Mouse (Mus musculus) kidney, adult 2 months (tissue): ENCODE results near the gene Cyp4f15. TPM values are rescaled to one million over a fixed set of nuclear protein-coding genes. Genes with fewer than 3 reads are reported as not detected.
"Not testable (repeated sequence)": the region's sequence is repeated elsewhere in the genome, so short reads cannot be mapped to it uniquely, and the experiment has no call there.

Experiments used
- DNase-seq: peaks from one replicate; pipeline ENCODE4 v3.0.0; 2021
- H3K27ac ChIP-seq: fragments of 200-500 bp; 2 replicates; pipeline ENCODE4 v1.5.1; 2012; ENCODE audit warnings: low read depth, low read length, control low read depth, inconsistent platforms; ENCODE audit not compliant: insufficient read depth
- H3K27me3 ChIP-seq: fragments of 200-500 bp; replicated peaks from 2 replicates; pipeline ENCODE4 v1.6.1; 2012; ENCODE audit warnings: mild to moderate bottlenecking, moderate library complexity, low read length, inconsistent platforms; ENCODE audit not compliant: control insufficient read depth, insufficient read depth
- H3K36me3 ChIP-seq: fragments of 200-500 bp; 2 replicates; pipeline ENCODE4 v1.6.1; 2012; ENCODE audit warnings: mild to moderate bottlenecking, moderate library complexity, low read length, inconsistent platforms; ENCODE audit not compliant: control insufficient read depth, insufficient read depth
- H3K4me1 ChIP-seq: fragments of 200-500 bp; 2 replicates; pipeline ENCODE4 v1.6.1; 2011; ENCODE audit warnings: low read length; ENCODE audit not compliant: control insufficient read depth, insufficient read depth
- H3K4me3 ChIP-seq: fragments of 200-500 bp; 2 replicates; pipeline ENCODE4 v1.5.1; 2011; ENCODE audit warnings: mild to moderate bottlenecking, low read depth, low read length, control low read depth; ENCODE audit not compliant: insufficient read depth
- CTCF ChIP-seq: fragments of 200-500 bp; conservative IDR thresholded peaks from 2 replicates; pipeline ENCODE4 v1.5.1; 2011; ENCODE audit warnings: low read depth, mild to moderate bottlenecking, control low read depth, low read length, moderate library complexity, mixed read lengths; ENCODE audit not compliant: insufficient read depth, insufficient read length
- POLR2A ChIP-seq: fragments of 200-500 bp; IDR thresholded peaks from one replicate; pipeline ENCODE4 v1.6.1; 2011; ENCODE audit warnings: low read depth, low read length, control low read depth
- WGBS: fragments of 180-500 bp; shearing (Covaris S2); methylation state at CpG from one replicate; pipeline ENCODE4 v1.1.7; 2018; 5-methylcytosine and 5-hydroxymethylcytosine counted together
- polyA plus RNA-seq: library from polyadenylated mRNA; depleted of rRNA; stranded (reverse); fragments of >200 nt; gene quantifications from 2 replicates; pipeline ENCODE4 v1.2.3, GENCODE M21; 2012

Gene Cyp4f15
- polyA plus RNA-seq, 1 experiment = 0.11 TPM

DNA sequence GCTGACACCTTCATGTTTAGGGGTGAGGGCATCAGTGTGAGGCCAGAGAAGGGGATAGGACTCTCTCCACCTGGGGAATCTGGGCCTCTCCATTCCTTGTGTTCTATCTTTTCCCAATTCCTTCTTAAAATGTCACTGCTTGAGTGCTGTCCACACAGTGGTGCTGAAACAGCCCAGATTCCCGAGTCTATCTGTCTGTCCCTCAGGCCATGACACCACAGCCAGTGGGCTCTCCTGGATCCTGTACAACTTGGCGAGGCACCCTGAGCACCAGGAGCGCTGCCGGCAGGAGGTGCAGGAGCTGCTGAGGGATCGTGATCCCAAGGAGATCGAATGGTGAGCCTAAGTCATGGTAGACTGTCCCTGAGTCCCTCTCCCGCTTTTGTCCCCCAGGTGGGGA lies 11.5 kb upstream of the Cyp4f15 start:
- Histone ChIP-seq H3K4me1 (no peaks in the 10 kb centered on the region), H3K4me3 (no peak overlapping the region), H3K27me3 (no peaks in the 10 kb centered on the region; the same call in 1 of the 2 replicates), H3K27ac (no peak overlapping the region), H3K36me3 (no peaks in the 10 kb centered on the region)
- 58% methylated on average over 7 of the region's 7 CpGs for WGBS
- TF ChIP-seq CTCF (no peak), POLR2A (no peak)
- DNase-seq = no peak

DNA sequence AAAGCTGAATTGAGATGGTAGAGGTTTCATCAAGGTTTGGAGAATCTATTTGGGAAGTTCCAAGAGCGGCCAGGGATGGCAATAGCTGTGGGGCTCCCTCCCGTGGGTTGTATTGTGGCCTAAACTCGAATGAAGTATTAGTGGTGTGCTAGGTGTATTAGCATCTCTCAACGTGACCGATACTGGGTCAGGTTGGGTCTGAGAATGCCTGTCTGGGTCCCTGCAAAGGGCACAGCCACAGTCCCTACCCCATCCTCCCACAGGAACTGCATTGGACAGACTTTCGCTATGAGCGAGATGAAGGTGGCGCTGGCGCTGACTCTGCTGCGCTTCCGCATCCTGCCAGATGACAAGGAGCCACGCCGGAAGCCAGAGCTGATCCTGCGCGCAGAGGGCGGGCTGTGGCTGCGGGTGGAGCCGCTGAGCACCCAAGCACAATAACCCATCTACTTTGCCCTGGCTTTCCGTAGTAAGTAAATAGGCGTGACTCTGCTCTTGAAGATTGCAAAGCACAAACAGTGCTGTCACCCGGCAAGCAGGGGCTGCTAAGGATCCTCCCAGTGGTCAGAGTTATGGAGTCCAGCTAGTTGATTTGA lies 9.3 kb upstream of the Cyp4f15 start:
- no peak for TF ChIP-seq CTCF
- TF ChIP-seq POLR2A = no peak
- DNase-seq = no peak
- no peaks in the 10 kb centered on the region for H3K36me3 ChIP-seq
- no peak overlapping the region for H3K27ac ChIP-seq
- H3K4me1 ChIP-seq = no peaks in the 10 kb centered on the region
- H3K27me3 ChIP-seq = no peaks in the 10 kb centered on the region; the same call in 1 of the 2 replicates
- 43% methylated on average over 21 of the region's 21 CpGs for WGBS
- H3K4me3 ChIP-seq = no peak overlapping the region

DNA sequence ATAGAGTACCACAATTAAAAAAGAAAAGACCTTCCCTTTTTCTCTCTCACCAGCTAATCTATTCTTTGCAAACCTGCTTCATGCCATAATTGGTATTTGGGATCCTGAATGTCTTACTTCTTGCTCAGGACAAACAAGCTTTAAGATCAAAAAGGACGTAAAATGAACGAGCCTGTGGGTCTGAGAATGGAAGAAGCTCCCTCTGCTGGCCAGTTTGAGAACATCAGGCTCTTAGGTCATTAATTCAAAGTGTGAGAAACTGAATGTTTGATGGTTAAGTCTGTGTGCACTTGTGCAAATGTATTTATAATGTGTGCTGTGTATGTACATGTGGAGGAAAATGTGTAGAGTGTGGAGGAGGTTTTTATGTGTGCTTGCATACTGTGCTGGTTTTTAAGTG lies 5.0 kb upstream of the Cyp4f15 start:
- H3K4me1 ChIP-seq = no peaks in the 10 kb centered on the region
- no peak overlapping the region for H3K4me3 ChIP-seq
- no peak overlapping the region for H3K27ac ChIP-seq
- WGBS = 2% methylated on average over 2 of the region's 2 CpGs
- H3K27me3 ChIP-seq = no peaks in the 10 kb centered on the region; the same call in 1 of the 2 replicates
- TF ChIP-seq CTCF (peak; percentile 42; the same call in 1 of the 2 replicates), POLR2A (no peak)
- no peaks in the 10 kb centered on the region for H3K36me3 ChIP-seq
- peak; percentile 46 for DNase-seq

DNA sequence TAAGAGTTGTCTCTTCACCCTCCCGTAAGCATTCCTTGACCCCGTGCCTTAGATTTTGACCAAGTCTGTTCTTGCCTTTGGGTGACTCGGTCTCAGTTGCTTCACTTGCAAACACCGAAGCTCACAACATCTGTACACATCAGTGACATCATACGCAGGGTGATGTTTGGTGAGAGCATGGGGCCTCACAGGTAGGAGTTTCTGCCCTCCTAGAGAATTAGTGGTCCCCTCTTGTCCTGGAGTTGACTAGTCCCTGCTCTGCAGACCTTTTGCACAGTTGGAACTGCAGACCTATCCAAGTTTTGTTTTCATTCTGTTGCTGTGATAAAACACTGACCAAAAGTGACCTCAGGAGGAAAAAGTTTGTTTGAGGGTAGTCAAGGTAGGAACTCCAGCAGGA lies 1.3 kb downstream of the Cyp4f15 start:
- no peak overlapping the region for H3K4me3 ChIP-seq
- no peaks in the 10 kb centered on the region for H3K4me1 ChIP-seq
- H3K27ac ChIP-seq = no peak overlapping the region
- 92% methylated on average over 5 of the region's 5 CpGs for WGBS
- no peak for TF ChIP-seq POLR2A
- no peak for TF ChIP-seq CTCF
- no peak for DNase-seq
- H3K27me3 ChIP-seq = no peaks in the 10 kb centered on the region
- no peaks in the 10 kb centered on the region for H3K36me3 ChIP-seq

DNA sequence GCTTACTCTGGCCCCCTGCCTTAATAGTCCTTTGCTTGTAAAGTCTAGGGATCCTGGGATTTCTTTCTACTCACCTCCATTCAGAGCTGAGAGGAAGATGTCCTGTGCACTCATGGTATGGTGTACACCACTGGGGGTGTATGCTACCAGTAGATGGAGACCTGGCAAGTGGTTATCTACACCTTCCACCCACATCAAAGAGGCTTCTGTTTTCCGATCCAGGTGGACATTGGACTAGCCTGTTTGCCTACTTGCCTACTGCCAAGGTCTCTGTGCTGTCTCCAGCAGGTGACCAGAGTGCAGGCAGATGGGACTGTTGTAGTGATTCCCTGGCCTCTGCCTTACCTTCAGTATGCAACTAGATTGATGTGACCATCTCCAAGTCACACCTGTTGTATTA lies 5.5 kb downstream of the Cyp4f15 start:
- no peaks in the 10 kb centered on the region for H3K4me1 ChIP-seq
- H3K27me3 ChIP-seq = no peaks in the 10 kb centered on the region
- 85% methylated on average over 1 of the region's 1 CpGs for WGBS
- no peak for DNase-seq
- no peak overlapping the region for H3K4me3 ChIP-seq
- no peaks in the 10 kb centered on the region for H3K36me3 ChIP-seq
- no peak for TF ChIP-seq CTCF
- TF ChIP-seq POLR2A = no peak
- H3K27ac ChIP-seq = no peak overlapping the region

DNA sequence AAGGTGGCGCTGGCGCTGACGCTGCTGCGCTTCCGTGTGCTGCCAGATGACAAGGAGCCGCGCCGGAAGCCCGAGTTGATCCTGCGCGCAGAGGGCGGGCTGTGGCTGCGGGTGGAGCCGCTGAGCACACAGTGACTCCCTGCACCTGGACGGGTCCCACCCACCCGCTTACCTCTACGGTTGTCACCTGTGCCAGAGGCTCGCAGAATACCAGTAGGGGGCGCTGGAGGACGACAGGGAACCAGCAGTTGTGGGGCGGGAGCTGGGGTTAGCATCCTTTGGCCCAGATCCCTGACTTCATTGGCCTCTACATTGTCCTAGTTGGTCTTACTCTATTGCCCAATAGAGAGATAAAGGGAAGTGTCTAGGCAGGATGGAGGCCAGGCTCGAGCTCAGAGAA lies 17.4 kb downstream of the Cyp4f15 start:
- Histone ChIP-seq H3K36me3 (no peaks in the 10 kb centered on the region), H3K4me3 (no peak overlapping the region), H3K4me1 (no peaks in the 10 kb centered on the region), H3K27me3 (no peaks in the 10 kb centered on the region), H3K27ac (no peak overlapping the region)
- WGBS = 39% methylated on average over 22 of the region's 22 CpGs
- peak; percentile 59 for DNase-seq
- TF ChIP-seq CTCF (peak; percentile 23; the same call in 1 of the 2 replicates), POLR2A (no peak)

DNA sequence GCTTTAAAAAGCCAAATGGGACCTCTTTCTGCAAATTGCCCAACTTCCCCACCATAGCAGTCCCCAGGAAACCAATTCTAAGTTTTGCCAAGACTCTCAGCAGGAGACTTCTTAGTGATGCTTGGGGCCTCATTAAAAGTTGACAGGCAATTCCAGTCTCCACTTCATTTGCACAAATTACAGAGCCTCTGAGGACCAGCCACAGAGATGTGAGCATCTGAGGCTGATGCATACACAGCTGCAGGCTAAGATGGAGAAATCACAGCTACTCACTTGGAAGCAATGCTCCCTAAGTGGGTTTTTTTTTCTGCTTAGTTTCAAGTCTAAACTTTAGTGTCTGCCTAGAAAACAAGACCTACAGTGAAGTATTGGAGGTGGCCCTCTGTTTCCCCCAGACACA lies 25.1 kb downstream of the Cyp4f15 start:
- DNase-seq, H3K36me3 ChIP-seq, H3K4me1 ChIP-seq, H3K27ac ChIP-seq, H3K27me3 ChIP-seq, H3K4me3 ChIP-seq: not testable (repeated sequence)

DNA sequence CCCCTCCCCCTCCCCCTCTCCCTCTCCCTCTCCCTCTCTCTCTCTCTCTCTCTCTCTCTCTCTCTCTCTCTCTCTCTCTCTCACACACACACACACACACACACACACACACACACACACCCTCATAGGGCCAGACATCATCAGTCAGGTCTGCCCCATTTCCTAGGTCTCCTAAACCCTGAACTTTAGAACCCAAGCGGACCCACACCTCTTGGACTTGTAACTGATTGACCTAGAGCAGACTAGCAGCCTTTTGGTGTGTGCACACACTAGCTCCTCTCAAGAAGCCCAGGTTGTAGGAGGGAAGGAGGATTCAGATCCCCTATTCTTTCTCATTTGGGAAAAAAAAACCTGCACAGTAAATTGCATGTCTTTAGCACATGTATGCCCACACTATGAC lies 36.7 kb downstream of the Cyp4f15 start:
- H3K4me3 ChIP-seq, H3K27me3 ChIP-seq, H3K27ac ChIP-seq, H3K4me1 ChIP-seq, H3K36me3 ChIP-seq: not testable (repeated sequence)
- 61% methylated on average over 1 of the region's 1 CpGs for WGBS
- peak; percentile 72 for DNase-seq
